Mouse (Mus musculus) bone marrow macrophage, adult 2 months (primary cell): ENCODE data around the gene Eci1.

Experiments used
- CTCF ChIP-seq: IDR thresholded peaks from 2 replicates; pipeline ENCODE4 v1.5.1; 2012; ENCODE audit warnings: low read depth, mild to moderate bottlenecking, low read length, moderate library complexity
- POLR2A ChIP-seq: IDR thresholded peaks from 2 replicates; pipeline ENCODE4 v1.6.1; 2012; ENCODE audit warnings: mild to moderate bottlenecking, low read depth, low read length, borderline replicate concordance

GRCm38 (mm10) chr17:24394456-24394855, 32.0 kb upstream of the Eci1 start:
- TF ChIP-seq POLR2A (no peak), CTCF (no peak)
